Mouse (Mus musculus) midbrain, embryonic 13.5 days (tissue): ENCODE measurements around the gene Efcab12. TPM values are rescaled to one million over a fixed set of nuclear protein-coding genes. Genes with fewer than 3 reads are reported as not detected.

Source experiments
- ATAC-seq: fragments of 200-750 bp; cut with Nextera tagmentation; 2 replicates; pipeline ENCODE4 v1.8.0; 2017; ENCODE audit warnings: mild to moderate bottlenecking, moderate TSS enrichment, moderate library complexity
- H3K27ac ChIP-seq: fragments of 300-500 bp; sonication (generic); 2 replicates; pipeline ENCODE4 v1.5.1; 2015; ENCODE audit warnings: inconsistent platforms, mild to moderate bottlenecking, moderate library complexity
- H3K27me3 ChIP-seq: fragments of 300-500 bp; sonication (generic); 2 replicates; pipeline ENCODE4 v1.6.1; 2015; ENCODE audit warnings: mild to moderate bottlenecking, inconsistent platforms
- H3K36me3 ChIP-seq: fragments of 300-500 bp; sonication (generic); 2 replicates; pipeline ENCODE4 v1.6.1; 2015; ENCODE audit warnings: mild to moderate bottlenecking, inconsistent platforms
- H3K4me1 ChIP-seq: fragments of 300-500 bp; sonication (generic); replicated peaks from 2 replicates; pipeline ENCODE4 v1.6.1; 2015; ENCODE audit warnings: inconsistent platforms
- H3K4me2 ChIP-seq: fragments of 300-500 bp; sonication (generic); replicated peaks from 2 replicates; pipeline ENCODE4 v1.6.1; 2015; ENCODE audit warnings: moderate library complexity, mild to moderate bottlenecking, inconsistent platforms
- H3K4me3 ChIP-seq: fragments of 300-500 bp; sonication (generic); replicated peaks from 2 replicates; pipeline ENCODE4 v1.5.1; 2015; ENCODE audit warnings: mild to moderate bottlenecking, inconsistent platforms
- H3K9ac ChIP-seq: fragments of 300-500 bp; sonication (generic); replicated peaks from 2 replicates; pipeline ENCODE4 v1.6.1; 2015; ENCODE audit warnings: mild to moderate bottlenecking, inconsistent platforms
- H3K9me3 ChIP-seq: fragments of 300-500 bp; sonication (generic); 2 replicates; pipeline ENCODE4 v1.6.1; 2016; ENCODE audit warnings: mild to moderate bottlenecking, inconsistent platforms
- WGBS: fragments of 180-500 bp; shearing (Covaris S2); methylation state at CpG from one replicate; pipeline ENCODE4 v1.1.7; 2015; 5-methylcytosine and 5-hydroxymethylcytosine counted together
- polyA plus RNA-seq: library from polyadenylated mRNA; unstranded; fragments of >200 nt; fragmentation: Nextera tagmentation; extraction: Ambion mirVana; gene quantifications from 2 replicates; pipeline ENCODE4 v1.2.1, GENCODE M21; 2015

Efcab12 gene
- polyA plus RNA-seq, 1 experiment from 2014 or later, result 3.2 TPM

DNA sequence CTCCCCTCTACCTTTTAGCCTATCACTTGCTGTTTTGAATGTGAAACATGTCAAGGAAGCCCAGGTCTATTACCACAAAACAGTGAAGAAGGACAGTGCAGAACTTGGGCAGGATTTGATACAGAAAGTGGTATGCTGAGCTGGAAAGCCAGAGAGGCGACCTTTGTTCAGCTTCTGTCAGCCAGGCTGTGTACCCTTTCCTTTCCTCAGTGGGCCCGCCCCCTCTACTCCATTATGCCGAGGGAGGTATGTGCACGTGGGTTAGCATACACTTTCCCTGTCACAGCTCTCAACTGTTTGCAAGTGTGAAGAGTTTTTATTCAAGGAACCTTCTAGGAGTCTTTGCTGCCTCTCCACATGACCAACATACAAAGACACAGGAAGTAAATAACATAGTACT is 21.0 kb upstream of the Efcab12 start:
- ATAC-seq, result no peak
- WGBS, result 59% methylated on average over 4 of the region's 4 CpGs
- Histone ChIP-seq H3K4me1 (peaks cover 3% of the 10 kb centered on the region; the same call in 1 of the 2 replicates), H3K27ac (no peak overlapping the region), H3K4me2 (no peak overlapping the region), H3K27me3 (no peaks in the 10 kb centered on the region), H3K36me3 (peaks cover 14% of the 10 kb centered on the region), H3K4me3 (no peak overlapping the region), H3K9me3 (no peaks in the 10 kb centered on the region), H3K9ac (no peak overlapping the region)

DNA sequence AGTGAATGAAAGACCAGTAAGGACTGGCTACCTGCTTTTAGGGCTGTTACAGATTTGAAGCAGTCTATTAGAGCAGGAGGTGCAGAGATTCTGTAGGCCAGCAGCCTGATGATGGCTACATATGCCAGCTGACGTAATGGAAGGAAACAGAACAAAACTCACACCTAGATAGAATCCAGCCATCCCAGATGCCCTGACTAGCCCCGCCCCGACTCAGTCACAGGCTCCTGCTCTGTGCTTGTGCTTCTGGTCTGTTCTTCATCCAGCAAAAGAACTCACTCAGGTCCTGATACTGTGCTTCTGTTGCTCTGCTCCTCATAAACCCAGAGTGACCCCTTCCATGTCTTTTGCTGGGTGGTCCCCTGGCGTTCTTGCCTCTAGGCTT is 18.1 kb upstream of the Efcab12 start:
- Histone ChIP-seq H3K4me2 (no peak overlapping the region), H3K4me3 (no peak overlapping the region)

DNA sequence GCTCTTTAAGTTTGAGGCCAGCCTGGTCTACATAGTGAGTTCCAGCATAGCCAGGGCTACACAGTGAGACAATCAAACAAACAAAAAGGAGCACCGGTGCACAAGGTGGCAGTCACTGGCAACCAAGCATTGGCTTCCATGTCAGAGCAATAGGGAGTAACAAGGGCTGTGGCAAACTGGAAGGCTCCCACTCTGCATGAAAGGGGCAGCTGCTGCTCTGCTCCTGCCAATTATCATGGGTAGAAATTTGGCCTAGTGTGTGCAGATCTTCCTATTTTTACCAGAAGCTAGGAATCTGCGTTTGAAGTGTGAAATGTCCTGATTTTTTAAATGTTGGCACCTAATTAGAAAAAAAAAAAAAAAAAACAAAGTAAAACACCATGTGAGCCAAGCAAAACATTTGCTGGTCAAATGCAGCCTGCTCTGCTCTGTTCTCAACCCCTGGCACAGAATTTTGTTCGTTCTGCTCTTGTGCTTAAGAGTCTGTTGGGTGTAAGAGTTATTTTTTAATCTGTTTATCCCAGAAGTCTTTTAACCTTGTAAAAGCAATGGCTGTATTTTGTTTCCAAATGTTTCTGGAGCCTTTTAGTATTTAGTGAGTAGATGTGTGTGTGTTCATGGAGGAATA is 17.6 kb upstream of the Efcab12 start:
- Histone ChIP-seq H3K4me1 (peaks cover 16% of the 10 kb centered on the region), H3K4me3 (no peak overlapping the region), H3K27me3 (no peaks in the 10 kb centered on the region), H3K9me3 (no peaks in the 10 kb centered on the region), H3K27ac (no peak overlapping the region), H3K36me3 (no peaks in the 10 kb centered on the region), H3K4me2 (no peak overlapping the region), H3K9ac (no peak overlapping the region)
- 93% methylated on average over 3 of the region's 3 CpGs for WGBS
- no peak for ATAC-seq

More for the DNA sequence above, 18.1 kb upstream of the Efcab12 start:
- Histone ChIP-seq H3K9me3 (no peaks in the 10 kb centered on the region), H3K9ac (no peak overlapping the region), H3K27me3 (no peaks in the 10 kb centered on the region), H3K4me1 (peaks cover 16% of the 10 kb centered on the region), H3K36me3 (no peaks in the 10 kb centered on the region), H3K27ac (no peak overlapping the region)
- no peak for ATAC-seq
- 83% methylated on average over 4 of the region's 4 CpGs for WGBS

DNA sequence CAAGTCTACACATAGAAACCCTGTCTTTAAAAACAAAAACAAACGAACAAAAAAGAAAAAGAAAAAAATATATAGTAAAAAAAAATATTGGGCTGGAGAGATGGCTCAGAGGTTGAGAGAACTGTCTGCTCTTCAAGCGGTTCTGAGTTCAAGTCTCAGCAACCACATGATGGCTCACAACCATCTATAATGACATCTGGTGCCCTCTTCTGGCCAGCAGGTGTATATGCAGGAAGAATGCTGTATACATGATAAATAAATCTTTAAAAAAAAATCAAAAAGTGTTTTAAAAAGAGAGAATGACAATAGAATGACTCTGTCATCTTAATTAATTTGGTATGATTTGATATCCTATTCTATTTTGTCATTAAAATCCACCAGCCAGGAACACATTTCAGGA is 16.2 kb upstream of the Efcab12 start:
- Histone ChIP-seq H3K9ac (no peak overlapping the region), H3K4me3 (no peak overlapping the region), H3K9me3 (no peaks in the 10 kb centered on the region), H3K27ac (no peak overlapping the region), H3K36me3 (peaks cover 4% of the 10 kb centered on the region; the same call in 1 of the 2 replicates), H3K4me1 (peaks cover 16% of the 10 kb centered on the region), H3K4me2 (no peak overlapping the region), H3K27me3 (no peaks in the 10 kb centered on the region)
- no peak for ATAC-seq
- 68% methylated on average over 2 of the region's 2 CpGs for whole genome bisulfite sequencing

DNA sequence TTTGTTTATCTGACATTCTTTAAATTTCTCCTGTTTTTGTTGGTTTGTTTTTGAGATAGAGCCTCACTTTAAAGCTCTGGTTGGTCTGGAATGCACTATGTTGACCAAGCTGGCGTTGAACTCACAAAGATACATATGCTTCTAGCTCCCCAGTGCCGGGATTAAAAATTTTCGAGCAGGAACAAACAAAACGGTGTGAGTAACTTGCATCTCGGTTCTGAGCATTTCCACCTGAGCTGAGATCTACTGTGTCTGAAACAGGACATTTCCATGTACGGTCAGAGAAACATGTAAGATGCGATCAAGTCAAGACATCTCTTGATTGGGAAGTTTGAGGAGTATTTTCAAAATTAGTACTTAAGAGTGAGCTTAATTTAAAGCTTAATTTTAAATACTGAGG is 15.8 kb upstream of the Efcab12 start:
- WGBS, result 43% methylated on average over 7 of the region's 7 CpGs
- H3K9me3 ChIP-seq, result no peaks in the 10 kb centered on the region

DNA sequence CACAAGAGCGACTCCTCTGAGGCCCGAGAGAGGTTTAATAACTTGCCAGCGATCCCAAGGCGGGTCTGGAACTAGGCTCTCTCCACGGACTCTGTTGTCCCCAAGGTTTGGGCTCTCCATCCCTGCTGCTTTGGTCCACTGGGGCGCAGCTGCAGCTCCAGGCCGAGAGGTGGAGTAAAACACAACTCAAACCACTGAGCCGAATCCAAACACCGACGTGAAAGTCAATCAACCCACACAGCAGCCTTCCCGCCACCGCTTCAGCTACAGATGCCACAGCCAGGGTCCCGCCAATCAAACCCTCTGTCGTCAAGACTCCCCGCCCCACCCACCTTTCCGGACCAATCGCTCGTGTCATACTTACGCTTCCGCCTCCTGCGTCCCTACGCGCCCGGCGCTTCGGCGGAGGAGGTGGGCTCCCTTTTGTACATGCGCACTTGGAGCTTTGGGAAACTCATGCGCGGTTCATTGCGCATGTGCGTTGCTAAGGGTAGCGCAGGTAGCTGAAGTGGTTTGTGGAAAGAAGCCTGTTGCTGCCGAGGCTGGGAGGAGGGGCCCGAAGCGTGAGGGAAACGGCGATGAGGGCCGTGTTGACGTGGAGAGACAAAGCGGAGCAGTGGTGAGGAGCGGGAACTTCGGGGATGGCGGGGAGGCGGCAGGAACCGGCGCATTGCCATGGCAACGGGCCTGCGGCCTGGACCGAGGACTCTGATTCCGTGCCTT is 15.0 kb upstream of the Efcab12 start, which contains the start of the genes Mbd4 and Ift122:
Mbd4 (minus strand) TSS at position 281 of the 723 bp plus-strand sequence.
Ift122 (plus strand) TSS at position 380 of the 723 bp plus-strand sequence.
- ATAC-seq, result peak; percentile 99

More for the DNA sequence above, 15.8 kb upstream of the Efcab12 start:
- no peaks in the 10 kb centered on the region for H3K27me3 ChIP-seq
- H3K4me2 ChIP-seq, result peak overlapping the region; percentile 54
- peaks cover 8% of the 10 kb centered on the region for H3K36me3 ChIP-seq
- peak overlapping the region; percentile 53 for H3K4me3 ChIP-seq
- peak overlapping the region; percentile 80 for H3K27ac ChIP-seq
- peaks cover 16% of the 10 kb centered on the region for H3K4me1 ChIP-seq
- no peak for ATAC-seq
- H3K9ac ChIP-seq, result peak overlapping the region; percentile 51

DNA sequence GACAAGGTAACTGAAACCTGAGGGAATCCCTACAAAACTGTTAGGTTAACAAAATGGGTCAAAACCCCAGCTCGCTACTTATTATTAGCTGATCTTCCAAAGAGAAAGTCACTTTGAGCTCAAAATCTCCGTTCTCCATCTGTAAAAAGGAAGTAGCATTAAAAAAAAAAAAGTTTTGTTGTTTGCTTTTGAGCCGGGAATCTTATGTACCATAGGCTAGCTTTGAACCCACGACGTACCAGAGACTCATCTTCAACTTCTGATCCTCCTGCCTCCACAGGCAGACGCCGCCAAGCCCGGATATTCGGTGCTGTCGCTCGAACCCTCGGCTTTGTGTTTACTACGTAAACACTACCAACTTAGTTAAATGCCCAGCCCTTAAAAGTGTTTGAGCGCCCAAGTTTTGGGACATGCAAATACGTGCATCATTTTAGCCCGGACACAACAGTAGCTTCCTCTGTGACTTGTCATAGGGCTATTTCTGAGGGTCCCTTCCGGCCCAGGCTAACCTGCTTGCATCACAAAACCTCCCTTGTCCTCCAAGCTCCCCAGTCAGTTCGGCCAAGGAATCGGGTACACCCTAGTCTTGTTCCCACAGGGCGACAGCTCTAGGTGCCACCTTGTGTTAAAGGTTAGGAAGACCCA is 14.4 kb upstream of the Efcab12 start:
- Histone ChIP-seq H3K9ac (peak overlapping the region; percentile 71), H3K27ac (peak overlapping the region; percentile 83), H3K27me3 (no peaks in the 10 kb centered on the region), H3K4me1 (peaks cover 16% of the 10 kb centered on the region), H3K36me3 (peaks cover 14% of the 10 kb centered on the region), H3K9me3 (no peaks in the 10 kb centered on the region), H3K4me3 (peak overlapping the region; percentile 53), H3K4me2 (peak overlapping the region; percentile 86)
- WGBS, result 5% methylated on average over 20 of the region's 20 CpGs
- no peak for ATAC-seq

More for the DNA sequence above, 15.0 kb upstream of the Efcab12 start, which contains the start of the genes Mbd4 and Ift122:
- peak within 1 kb of the TSS; percentile 71 for H3K9ac ChIP-seq
- peak within 1 kb of the TSS; percentile 53 for H3K4me3 ChIP-seq
- peaks cover 16% of the 10 kb centered on the region for H3K4me1 ChIP-seq
- under 1% methylated on average over 50 of the region's 51 CpGs for whole genome bisulfite sequencing
- peaks cover 14% of the 10 kb centered on the region for H3K36me3 ChIP-seq
- peak within 1 kb of the TSS; percentile 86 for H3K4me2 ChIP-seq
- peak within 1 kb of the TSS; percentile 83 for H3K27ac ChIP-seq
- H3K27me3 ChIP-seq, result no peaks in the 10 kb centered on the region
- H3K9me3 ChIP-seq, result no peaks in the 10 kb centered on the region

DNA sequence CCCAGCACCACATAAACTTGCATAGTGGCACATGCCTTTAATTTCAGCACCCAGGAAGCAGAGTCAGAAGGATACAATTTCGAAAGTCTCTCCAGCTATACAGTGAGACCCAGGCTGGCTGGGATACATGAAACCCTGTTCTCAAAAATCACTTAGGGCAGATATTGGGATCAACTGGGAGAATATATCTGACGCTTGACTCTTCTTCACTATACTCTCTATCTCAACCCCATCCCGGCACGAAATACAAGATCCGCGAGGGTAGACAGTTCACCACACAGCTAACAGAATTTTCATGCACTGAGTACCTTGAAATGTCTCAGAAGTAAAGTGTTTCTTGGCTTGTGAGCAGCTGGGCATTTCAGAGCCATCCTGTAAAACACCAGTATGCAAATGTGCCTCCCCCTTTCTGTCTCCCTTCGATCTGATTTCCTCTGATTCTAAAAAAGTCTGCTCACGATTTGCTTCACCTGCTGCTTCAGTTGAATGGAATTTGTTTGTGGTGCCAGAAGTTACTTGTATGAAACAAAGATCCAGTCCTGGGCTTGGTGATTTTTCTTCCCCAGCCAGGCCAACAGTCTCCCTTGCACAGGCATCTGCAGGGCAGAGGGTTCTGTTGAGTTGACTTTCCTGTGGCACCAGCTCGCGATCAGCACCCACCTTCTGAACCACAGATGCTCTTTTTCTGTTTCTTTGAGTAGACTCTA is 10.5 kb upstream of the Efcab12 start:
- no peak overlapping the region for H3K27ac ChIP-seq
- no peaks in the 10 kb centered on the region for H3K27me3 ChIP-seq
- no peak overlapping the region for H3K4me3 ChIP-seq
- 92% methylated on average over 10 of the region's 10 CpGs for WGBS
- no peak overlapping the region for H3K9ac ChIP-seq
- no peak overlapping the region for H3K4me2 ChIP-seq
- ATAC-seq, result no peak
- H3K4me1 ChIP-seq, result peaks cover 13% of the 10 kb centered on the region
- peaks cover 23% of the 10 kb centered on the region for H3K36me3 ChIP-seq
- no peaks in the 10 kb centered on the region for H3K9me3 ChIP-seq

DNA sequence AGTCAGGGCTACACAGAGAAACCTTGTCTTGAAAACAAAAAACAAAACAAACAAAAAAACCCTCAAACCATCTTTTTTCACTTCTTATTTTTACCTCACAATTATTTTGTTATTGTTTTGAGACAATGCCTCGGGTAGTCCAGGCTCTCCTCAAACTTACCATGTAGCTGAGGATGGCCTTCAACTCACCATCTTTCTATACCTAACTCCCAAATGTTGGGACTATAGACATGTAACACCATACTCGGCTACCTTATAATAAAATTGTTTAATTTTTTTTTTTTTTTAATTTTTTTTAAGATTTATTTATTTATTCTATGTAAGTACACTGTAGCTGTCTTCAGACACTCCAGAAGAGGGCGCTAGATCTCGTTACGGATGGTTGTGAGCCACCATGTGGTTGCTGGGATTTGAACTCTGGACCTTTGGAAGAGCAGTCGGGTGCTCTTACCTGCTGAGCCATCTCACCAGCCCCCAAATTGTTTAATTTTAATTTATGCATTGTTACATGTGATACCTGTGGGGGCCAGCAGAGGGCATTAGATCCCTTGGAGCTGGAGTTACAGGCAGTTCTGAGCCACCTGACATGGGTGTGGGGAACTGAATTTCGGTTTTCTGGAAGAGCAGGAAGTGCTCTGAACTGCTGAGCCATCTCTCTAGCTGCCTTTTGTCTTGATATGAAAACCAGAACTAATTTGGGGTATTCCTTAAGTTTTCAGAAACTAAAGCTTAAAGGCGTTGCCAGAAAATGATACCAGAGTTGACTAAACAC is 8.6 kb upstream of the Efcab12 start:
- Histone ChIP-seq H3K4me2 (no peak overlapping the region), H3K9ac (no peak overlapping the region), H3K27me3 (no peaks in the 10 kb centered on the region), H3K4me1 (peaks cover 2% of the 10 kb centered on the region), H3K27ac (no peak overlapping the region), H3K36me3 (peaks cover 31% of the 10 kb centered on the region), H3K9me3 (no peaks in the 10 kb centered on the region), H3K4me3 (no peak overlapping the region)
- 47% methylated on average over 8 of the region's 8 CpGs for WGBS
- ATAC-seq, result no peak

DNA sequence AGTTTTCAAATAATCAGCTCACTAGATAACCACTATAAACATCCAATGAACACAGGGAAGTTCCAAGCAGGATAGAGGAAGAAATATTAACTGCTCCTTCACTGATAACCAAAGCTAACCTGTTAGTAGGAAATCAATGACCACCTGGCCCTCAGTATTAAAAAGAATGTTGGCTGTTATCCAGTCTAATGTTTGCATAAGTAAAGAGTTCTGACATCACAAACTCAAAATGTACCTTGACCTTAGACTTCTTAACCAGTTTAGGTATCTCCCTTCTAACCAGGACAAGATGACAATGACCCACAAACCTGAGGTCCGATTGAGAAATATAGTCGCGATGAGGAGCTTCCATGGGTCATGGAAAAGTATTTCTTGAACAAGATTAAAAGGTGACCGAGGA is 6.8 kb upstream of the Efcab12 start:
- Histone ChIP-seq H3K36me3 (peaks cover 31% of the 10 kb centered on the region), H3K27me3 (no peaks in the 10 kb centered on the region), H3K4me2 (no peak overlapping the region), H3K9ac (no peak overlapping the region), H3K9me3 (no peaks in the 10 kb centered on the region), H3K4me1 (no peaks in the 10 kb centered on the region), H3K4me3 (no peak overlapping the region), H3K27ac (no peak overlapping the region)
- 95% methylated on average over 4 of the region's 4 CpGs for whole genome bisulfite sequencing
- ATAC-seq, result no peak

DNA sequence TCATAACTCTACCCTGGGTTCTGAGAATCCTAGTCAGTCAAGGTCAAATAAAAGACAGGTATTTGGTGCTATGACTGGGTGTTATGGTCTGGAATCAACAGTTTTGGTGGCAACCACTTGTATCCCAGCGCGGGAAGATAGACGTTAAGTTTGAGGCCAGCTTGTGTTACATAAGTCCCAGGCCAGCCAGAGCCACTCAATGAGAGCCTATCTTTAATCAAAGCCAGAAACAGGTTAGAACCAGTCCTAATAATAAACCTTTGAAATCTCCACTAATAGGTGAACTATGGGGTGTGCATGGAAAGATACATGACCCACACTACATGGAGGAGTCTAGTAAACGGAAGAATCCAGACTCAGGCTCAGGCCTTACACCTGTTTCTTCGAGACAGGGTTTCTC is 533 bp upstream of the Efcab12 start:
- ATAC-seq, result peak; percentile 62
- peak overlapping the region; percentile 39 for H3K4me3 ChIP-seq
- no peak overlapping the region for H3K9ac ChIP-seq
- H3K36me3 ChIP-seq, result peaks cover 12% of the 10 kb centered on the region
- no peaks in the 10 kb centered on the region for H3K27me3 ChIP-seq
- peak overlapping the region; percentile 64 for H3K4me2 ChIP-seq
- H3K4me1 ChIP-seq, result peaks cover 9% of the 10 kb centered on the region
- no peak overlapping the region for H3K27ac ChIP-seq
- H3K9me3 ChIP-seq, result no peaks in the 10 kb centered on the region
- WGBS, result 73% methylated on average over 5 of the region's 5 CpGs
